Mouse (Mus musculus): ENCODE results near the gene Nxpe4.

DNA sequence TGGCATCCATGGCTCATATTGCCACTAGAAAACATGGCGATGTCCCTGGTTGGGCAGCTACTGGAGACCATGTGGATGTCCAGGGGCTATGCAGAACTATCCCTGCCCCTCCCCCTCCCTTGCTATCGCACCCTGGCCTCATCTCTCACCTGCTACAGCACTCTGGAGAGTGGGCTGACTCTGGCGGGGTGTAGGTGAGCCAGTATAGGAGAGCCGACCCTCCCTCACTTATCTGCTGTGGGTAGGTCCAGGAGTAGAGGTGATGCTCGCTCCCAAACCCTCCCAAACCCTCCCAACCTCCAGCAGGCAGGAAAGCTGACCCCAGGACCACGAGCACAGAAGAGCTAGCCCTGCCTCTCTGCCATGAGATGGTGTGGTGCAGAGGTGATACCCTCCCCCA, 27.0 kb downstream of the Nxpe4 start:
- no peak for TF ChIP-seq CTCF (IDR thresholded peaks at IDR 0.05 in 2 of 3, conservative IDR thresholded peaks at IDR 0.05 in 1 of 3; ENCODE audit: control insufficient read depth in 1 of 3, insufficient read depth in 1 of 3, low read depth in 2 of 3, low read length in 3 of 3, poor library complexity in 1 of 3, severe bottlenecking in 1 of 3)
- no peak for TF ChIP-seq SIN3A (IDR thresholded peaks at IDR 0.05; ENCODE audit: low read length)
- no peak for TF ChIP-seq MXI1 (IDR thresholded peaks at IDR 0.05; ENCODE audit: low read depth, low read length)
- TF ChIP-seq UBTF (IDR thresholded peaks at IDR 0.05; ENCODE audit: borderline replicate concordance, insufficient read depth, low read depth, low read length): no peak
- no peak for TF ChIP-seq MEF2A (IDR thresholded peaks at IDR 0.05; ENCODE audit: extremely low read depth, insufficient replicate concordance, low read depth, low read length, poor library complexity, severe bottlenecking)
- TF ChIP-seq HCFC1 (IDR thresholded peaks at IDR 0.05; ENCODE audit: low read depth, low read length): no peak
- no peak for TF ChIP-seq BHLHE40 (IDR thresholded peaks at IDR 0.05; ENCODE audit: borderline replicate concordance, low read depth, low read length)
- no peak for TF ChIP-seq USF2 (IDR thresholded peaks at IDR 0.05; ENCODE audit: borderline replicate concordance in 1 of 2, insufficient read depth in 1 of 2, low read depth in 1 of 2, low read length in 2 of 2)
